Comparison of ENCODE assay signal across 8 mouse cellular contexts in the genomic region with DNA sequence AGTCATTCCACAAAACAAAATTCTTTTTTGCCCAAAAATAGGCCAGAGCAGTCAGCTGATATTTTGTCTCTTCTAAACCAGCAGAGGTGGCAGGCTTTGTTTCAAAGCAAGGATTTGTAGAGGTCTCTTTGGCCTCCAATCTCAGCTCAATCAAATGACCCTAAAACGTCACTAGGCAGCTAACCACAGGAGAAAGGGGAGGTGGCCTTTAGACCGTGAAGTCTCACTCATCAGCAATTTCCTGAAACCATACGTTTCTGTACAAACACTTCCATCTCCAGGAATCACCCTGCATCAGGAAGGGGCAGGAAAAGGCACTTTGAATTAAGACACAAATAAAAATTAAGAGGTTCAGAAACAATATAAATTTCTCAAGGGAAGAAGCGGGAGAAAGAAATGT. TPM values are rescaled to one million over a fixed set of nuclear protein-coding genes. Genes with fewer than 3 reads are reported as not detected.
DNase-seq lines count a peak whose midpoint lies in the region; ATAC-seq lines count a peak whose summit lies in the region.

No protein-coding gene starts in this region.

- H3K27ac ChIP-seq in embryonic facial prominence, embryonic 12.5 days: peak overlapping the region; percentile 32
- H3K27ac ChIP-seq in hindbrain, embryonic 16.5 days (ENCODE audit: low read depth, low read length): peak overlapping the region; percentile 75
- peak overlapping the region; percentile 52; the same call in 1 of the 2 replicates for H3K27ac ChIP-seq in liver, embryonic 16.5 days (ENCODE audit: low read length)
- no peak overlapping the region for H3K27ac ChIP-seq in neural tube, embryonic 14.5 days (ENCODE audit: low read depth, low read length)

- H3K4me3 ChIP-seq in embryonic facial prominence, embryonic 12.5 days: peak overlapping the region; percentile 51
- H3K4me3 ChIP-seq in hindbrain, embryonic 16.5 days (ENCODE audit: low read length): peak overlapping the region; percentile 63
- H3K4me3 ChIP-seq in liver, embryonic 16.5 days (ENCODE audit: low read depth, low read length): peak overlapping the region; percentile 62
- peak overlapping the region; percentile 39 for H3K4me3 ChIP-seq in neural tube, embryonic 14.5 days (ENCODE audit: low read depth, low read length)

- WGBS in embryonic facial prominence, embryonic 12.5 days: 0% methylated on average over 4 of the region's 4 CpGs
- 0% methylated on average over 4 of the region's 4 CpGs for WGBS in hindbrain, embryonic 16.5 days
- 2% methylated on average over 4 of the region's 4 CpGs for WGBS in liver, embryonic 16.5 days (ENCODE audit: insufficient replicate concordance)
- 0% methylated on average over 4 of the region's 4 CpGs for WGBS in neural tube, embryonic 14.5 days

- H3K4me2 ChIP-seq in embryonic facial prominence, embryonic 12.5 days (replicated peaks): peak overlapping the region; percentile 58
- peak overlapping the region; percentile 69 for H3K4me2 ChIP-seq in hindbrain, embryonic 16.5 days (ENCODE audit: low read length)
- H3K4me2 ChIP-seq in liver, embryonic 16.5 days (ENCODE audit: low read depth, low read length): peak overlapping the region; percentile 72
- peak overlapping the region; percentile 44 for H3K4me2 ChIP-seq in neural tube, embryonic 14.5 days (ENCODE audit: low read depth, low read length)

- 0 out of 2 replicates have a peak, but pooled peaks have one; percentile 42 for ATAC-seq in embryonic facial prominence, embryonic 12.5 days (ENCODE audit: insufficient number of reproducible peaks, insufficient read depth, low FRiP score, low TSS enrichment)
- no peak for ATAC-seq in hindbrain, embryonic 16.5 days
- ATAC-seq in liver, embryonic 16.5 days (ENCODE audit: low read depth): peak; percentile 58
- ATAC-seq in neural tube, embryonic 14.5 days (ENCODE audit: low read depth): no peak

- H3K36me3 ChIP-seq in embryonic facial prominence, embryonic 12.5 days: peaks cover 12% of the 10 kb centered on the region
- no peaks in the 10 kb centered on the region; the same call in 1 of the 2 replicates for H3K36me3 ChIP-seq in hindbrain, embryonic 16.5 days (ENCODE audit: control insufficient read depth, insufficient read depth, low read length)
- H3K36me3 ChIP-seq in liver, embryonic 16.5 days (ENCODE audit: control insufficient read depth, insufficient read depth): no peaks in the 10 kb centered on the region
- no peaks in the 10 kb centered on the region for H3K36me3 ChIP-seq in neural tube, embryonic 14.5 days (ENCODE audit: control insufficient read depth, insufficient read depth, low read length)

- H3K9ac ChIP-seq in embryonic facial prominence, embryonic 12.5 days: peak overlapping the region; percentile 47
- peak overlapping the region; percentile 66 for H3K9ac ChIP-seq in hindbrain, embryonic 16.5 days (ENCODE audit: low read depth, low read length)
- peak overlapping the region; percentile 52 for H3K9ac ChIP-seq in liver, embryonic 16.5 days (ENCODE audit: low read depth, low read length)
- H3K9ac ChIP-seq in neural tube, embryonic 14.5 days (replicated peaks; ENCODE audit: low read depth, low read length): peak overlapping the region; percentile 3

- no peaks in the 10 kb centered on the region for H3K27me3 ChIP-seq in embryonic facial prominence, embryonic 12.5 days
- H3K27me3 ChIP-seq in hindbrain, embryonic 16.5 days (replicated peaks; ENCODE audit: control insufficient read depth, insufficient read depth, low read length): no peaks in the 10 kb centered on the region
- no peaks in the 10 kb centered on the region for H3K27me3 ChIP-seq in liver, embryonic 16.5 days (ENCODE audit: control insufficient read depth, insufficient read depth, low read depth, low read length)
- no peaks in the 10 kb centered on the region for H3K27me3 ChIP-seq in neural tube, embryonic 14.5 days (ENCODE audit: control insufficient read depth, insufficient read depth, low read length)

- H3K9me3 ChIP-seq in embryonic facial prominence, embryonic 12.5 days: no peaks in the 10 kb centered on the region
- no peaks in the 10 kb centered on the region for H3K9me3 ChIP-seq in hindbrain, embryonic 16.5 days (ENCODE audit: control insufficient read depth, low read length)
- no peaks in the 10 kb centered on the region for H3K9me3 ChIP-seq in liver, embryonic 16.5 days (replicated peaks; ENCODE audit: control insufficient read depth, low read length)
- no peaks in the 10 kb centered on the region for H3K9me3 ChIP-seq in neural tube, embryonic 14.5 days (ENCODE audit: control insufficient read depth, low read length)

- DNase-seq in adrenal gland, adult (ENCODE audit: inconsistent age in 2 of 2, low spot score in 1 of 2): peak; percentile 53 to 84
- no peak for DNase-seq in adrenal gland, postnatal 4 days (ENCODE audit: low spot score in 2 of 2)
- DNase-seq in ES-CJ7 (ENCODE audit: low read depth, low spot score): peak; percentile 68
- DNase-seq in testis, postnatal 10 days (ENCODE audit: low spot score): no peak

- no peaks in the 10 kb centered on the region for H3K4me1 ChIP-seq in embryonic facial prominence, embryonic 12.5 days
- H3K4me1 ChIP-seq in hindbrain, embryonic 16.5 days (ENCODE audit: control insufficient read depth, insufficient read depth, low read depth, low read length): 0 out of 2 replicates have a peak, but pooled peaks cover 3% of the 10 kb centered on the region
- H3K4me1 ChIP-seq in liver, embryonic 16.5 days (ENCODE audit: control insufficient read depth, low read depth, low read length): peaks cover 23% of the 10 kb centered on the region
- 0 out of 2 replicates have a peak, but pooled peaks cover 5% of the 10 kb centered on the region for H3K4me1 ChIP-seq in neural tube, embryonic 14.5 days (ENCODE audit: control insufficient read depth, insufficient read depth, low read length)

RNA-seq across cellular contexts. Expression of gene Scpep1, which starts 0.5 kb away (rescaled TPM):
- total RNA-seq in adrenal gland, postnatal 4 days (2021): 100 to 1,000 TPM; 149 to 159 TPM
- 72.9 and 77.4 TPM in 2 replicates for polyA plus RNA-seq in embryonic facial prominence, embryonic 12.5 days (2016; fragmentation: Nextera tagmentation; extraction: Ambion mirVana)
- 38.4 and 40.0 TPM in 2 replicates for polyA plus RNA-seq in hindbrain, embryonic 16.5 days (2015; fragmentation: Nextera tagmentation; extraction: Ambion mirVana)
- polyA plus RNA-seq in liver, embryonic 16.5 days (2015; fragmentation: Nextera tagmentation; extraction: Ambion mirVana): 47.5 and 48.6 TPM in 2 replicates
- 23.7 and 28.0 TPM in 2 replicates for polyA plus RNA-seq in neural tube, embryonic 14.5 days (2014; fragmentation: Nextera tagmentation; extraction: Ambion mirVana)

RNA-seq across cellular contexts. Expression of gene Elobl, which starts 11.9 kb away (rescaled TPM):
- not detected for total RNA-seq in adrenal gland, postnatal 4 days (2021)
- polyA plus RNA-seq in embryonic facial prominence, embryonic 12.5 days (2016; fragmentation: Nextera tagmentation; extraction: Ambion mirVana): not detected in 2 replicates
- polyA plus RNA-seq in hindbrain, embryonic 16.5 days (2015; fragmentation: Nextera tagmentation; extraction: Ambion mirVana): not detected in 2 replicates
- polyA plus RNA-seq in liver, embryonic 16.5 days (2015; fragmentation: Nextera tagmentation; extraction: Ambion mirVana): not detected in 2 replicates
- polyA plus RNA-seq in neural tube, embryonic 14.5 days (2014; fragmentation: Nextera tagmentation; extraction: Ambion mirVana): not detected in 2 replicates

RNA-seq across cellular contexts. Expression of gene Coil, which starts 15.2 kb away (rescaled TPM):
- total RNA-seq in adrenal gland, postnatal 4 days (2021): 10 to 100 TPM; 14.0 to 14.3 TPM
- 29.9 and 33.8 TPM in 2 replicates for polyA plus RNA-seq in embryonic facial prominence, embryonic 12.5 days (2016; fragmentation: Nextera tagmentation; extraction: Ambion mirVana)
- polyA plus RNA-seq in hindbrain, embryonic 16.5 days (2015; fragmentation: Nextera tagmentation; extraction: Ambion mirVana): 26.6 and 27.6 TPM in 2 replicates
- polyA plus RNA-seq in liver, embryonic 16.5 days (2015; fragmentation: Nextera tagmentation; extraction: Ambion mirVana): 3.0 and 3.4 TPM in 2 replicates
- polyA plus RNA-seq in neural tube, embryonic 14.5 days (2014; fragmentation: Nextera tagmentation; extraction: Ambion mirVana): 17.0 TPM in 2 replicates

RNA-seq across cellular contexts. Expression of gene Trim25, which starts 44.4 kb away (rescaled TPM):
- total RNA-seq in adrenal gland, postnatal 4 days (2021): 100 to 1,000 TPM; 133 to 137 TPM
- 4.7 and 4.9 TPM in 2 replicates for polyA plus RNA-seq in embryonic facial prominence, embryonic 12.5 days (2016; fragmentation: Nextera tagmentation; extraction: Ambion mirVana)
- polyA plus RNA-seq in hindbrain, embryonic 16.5 days (2015; fragmentation: Nextera tagmentation; extraction: Ambion mirVana): 4.6 and 5.4 TPM in 2 replicates
- 18.3 and 21.7 TPM in 2 replicates for polyA plus RNA-seq in liver, embryonic 16.5 days (2015; fragmentation: Nextera tagmentation; extraction: Ambion mirVana)
- 3.3 and 4.7 TPM in 2 replicates for polyA plus RNA-seq in neural tube, embryonic 14.5 days (2014; fragmentation: Nextera tagmentation; extraction: Ambion mirVana)

Comparison
In these comparisons a context has a peak if more than half of its experiments do, and no peak if none do; other contexts are left out.
1. DNase-seq: peak in adrenal gland, adult (2 of 2) and ES-CJ7 (single experiment); none in adrenal gland, postnatal 4 days (0 of 2) and testis, postnatal 10 days (single experiment).
2. ATAC-seq: peak in embryonic facial prominence, embryonic 12.5 days (single experiment) and liver, embryonic 16.5 days (single experiment); none in hindbrain, embryonic 16.5 days (single experiment) and neural tube, embryonic 14.5 days (single experiment).
3. H3K9ac ChIP-seq: peak in every context shown above with its lines; median percentile 66 in hindbrain, embryonic 16.5 days; 52 in liver, embryonic 16.5 days; 47 in embryonic facial prominence, embryonic 12.5 days; 3 in neural tube, embryonic 14.5 days.
4. Peak in every context shown above with its lines, with median percentiles within 50 percentile points of each other: H3K4me2 ChIP-seq and H3K4me3 ChIP-seq.